Mouse (Mus musculus) layer of hippocampus, adult 9-11 months (tissue): ENCODE measurements around the gene Hhatl.

Experiments
- DNase-seq: peaks from one replicate; pipeline ENCODE4 v3.0.0; 2022

The Hhatl gene

GRCm38 (mm10) chr9:121757835-121758814 is 34.2 kb downstream of the Hhatl start:
- no peak for DNase-seq

GRCm38 (mm10) chr9:121757432-121757831 is 34.9 kb downstream of the Hhatl start:
- no peak for DNase-seq

- no peak for DNase-seq
These were observed 35.5 kb downstream of the Hhatl start for GRCm38 (mm10) chr9:121756785-121757184.

- no peak for DNase-seq
These were observed 37.7 kb downstream of the Hhatl start for GRCm38 (mm10) chr9:121754624-121755023.

GRCm38 (mm10) chr9:121752774-121753173 is 39.5 kb downstream of the Hhatl start:
- no peak for DNase-seq

GRCm38 (mm10) chr9:121744051-121744450 is 48.3 kb downstream of the Hhatl start:
- no peak for DNase-seq

- DNase-seq = no peak
These were observed 51.1 kb downstream of the Hhatl start for GRCm38 (mm10) chr9:121741168-121741567.

GRCm38 (mm10) chr9:121740490-121740889 is 51.8 kb downstream of the Hhatl start:
- no peak for DNase-seq
